Mouse (Mus musculus): Measurements from ENCODE around the gene Srpk3. TPM values are rescaled to one million over a fixed set of nuclear protein-coding genes. Genes with fewer than 3 reads are reported as not detected.

Gene Srpk3
- 1 to 10 TPM in 1 of 2 experiments, under 1 TPM in 1; 0.70 to 7.0 TPM for polyA plus RNA-seq (2017; shearing (Covaris generic))

DNA sequence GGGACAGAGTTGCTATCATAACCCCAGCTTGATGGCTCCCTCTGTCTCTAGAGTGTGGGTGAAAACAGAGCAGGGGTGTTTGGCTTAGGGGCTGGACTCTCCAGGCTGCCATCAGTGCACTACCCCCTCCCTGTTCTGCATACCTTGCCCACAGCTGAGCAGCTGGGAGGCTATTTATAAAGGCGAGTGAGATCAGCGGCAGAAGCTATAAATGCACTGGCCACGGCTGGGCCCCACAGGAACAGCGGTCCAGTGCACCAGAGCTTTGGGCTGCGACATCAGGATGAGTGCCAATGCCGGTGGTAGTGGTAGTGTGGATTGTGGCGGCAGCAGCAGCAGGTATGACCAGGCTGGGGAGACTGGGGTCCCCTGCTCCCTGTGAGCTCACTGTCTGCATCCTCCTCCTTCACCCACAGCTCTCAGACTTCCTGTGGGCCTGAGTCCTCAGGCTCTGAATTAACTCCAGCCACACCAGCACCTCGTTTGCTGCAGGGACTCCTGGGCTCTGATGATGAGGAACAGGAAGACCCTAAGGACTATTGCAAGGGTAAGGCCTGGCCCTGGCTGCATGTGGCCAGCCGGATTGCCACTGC, at the start of gene Srpk3:
Gene Srpk3 (plus strand): TSS at position 238 of the 593 bp plus-strand sequence.

DNA sequence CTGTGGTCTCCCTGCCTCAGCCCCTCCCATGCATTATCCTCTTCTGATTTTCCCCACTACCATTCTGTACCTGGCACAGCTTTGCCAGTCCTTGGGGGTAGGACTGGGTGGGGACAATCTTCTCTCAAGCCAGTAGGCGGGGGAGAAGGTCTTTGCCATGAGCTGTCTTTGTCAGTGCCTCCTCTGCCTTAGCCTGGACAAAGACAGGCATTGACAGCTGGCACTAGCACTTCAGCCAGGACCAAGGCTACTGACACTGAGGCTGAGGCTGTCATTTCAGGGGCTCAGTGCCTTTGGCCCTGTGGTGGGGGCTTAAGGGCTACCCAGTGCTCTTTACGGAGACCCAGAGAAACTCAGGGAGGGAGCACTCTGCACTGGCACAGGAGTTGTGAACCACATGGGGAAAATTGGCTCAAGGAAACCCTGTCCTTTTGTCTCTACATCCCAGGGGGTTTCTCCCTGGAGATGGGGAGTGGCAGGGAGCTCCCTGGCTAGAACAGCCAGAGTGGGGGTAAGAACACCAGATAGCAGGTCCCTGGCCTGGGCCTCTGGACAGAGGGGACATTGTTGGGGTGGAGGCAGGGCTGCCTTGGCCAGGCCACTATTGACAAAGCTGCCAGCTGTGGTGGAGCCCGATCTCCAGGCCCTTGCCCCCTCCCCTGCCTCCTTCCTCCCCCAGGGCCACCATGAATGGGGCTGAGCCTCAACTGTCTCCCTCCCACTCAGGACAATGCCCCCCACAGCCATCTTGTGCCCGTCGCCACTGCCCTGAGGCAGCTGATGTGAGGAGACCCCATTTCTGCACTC, 17.7 kb upstream of the Srpk3 start, which contains the start of gene Plxnb3:
Gene Plxnb3 (plus strand): TSS at position 757 of the 807 bp plus-strand sequence.

DNA sequence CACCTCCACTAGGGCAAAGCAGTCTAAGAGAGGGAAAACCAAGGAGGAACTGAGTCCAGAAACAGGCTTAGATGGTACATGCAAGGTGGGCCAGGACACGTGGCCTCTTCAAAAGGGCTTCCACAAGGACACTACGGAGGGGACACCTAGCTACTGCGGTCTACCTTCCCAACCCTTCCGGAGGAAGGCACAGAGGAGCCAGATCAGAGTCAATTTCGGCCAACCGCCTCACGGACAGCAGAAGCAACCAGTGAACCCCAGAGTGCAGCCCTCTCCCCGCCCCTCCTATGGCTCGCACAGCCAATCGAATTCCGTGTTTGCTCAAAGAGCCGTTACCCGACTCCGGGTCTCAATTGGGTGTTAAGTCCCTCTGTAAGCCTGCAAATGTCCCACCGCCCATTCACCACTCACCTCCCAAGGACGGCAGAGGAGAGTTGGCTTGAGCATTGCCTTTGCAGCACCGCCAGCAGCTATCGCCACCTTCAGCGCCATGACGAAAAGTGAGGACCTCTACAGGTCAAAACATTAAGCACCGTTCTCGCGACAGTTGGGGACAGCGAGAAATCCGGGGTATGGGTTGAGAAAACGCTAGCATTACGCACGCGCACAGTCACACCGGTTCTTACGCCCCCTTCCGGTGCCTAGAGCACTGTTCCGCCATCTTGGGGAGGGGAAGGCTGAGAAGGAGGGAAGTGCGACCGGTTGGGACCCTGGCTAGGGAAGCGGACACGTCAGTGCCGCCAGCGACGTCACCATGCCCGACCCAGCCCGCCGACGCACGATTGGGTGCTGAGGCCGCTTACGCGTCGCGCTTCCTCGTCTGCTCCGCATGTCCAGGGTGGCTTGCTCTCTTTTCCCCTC, 12.4 kb downstream of the Srpk3 start, which contains the start of the genes Idh3g and Ssr4:
Gene Idh3g (minus strand): TSS at position 534 of the 861 bp plus-strand sequence.
Gene Ssr4 (plus strand): TSS at position 665 of the 861 bp plus-strand sequence.

DNA sequence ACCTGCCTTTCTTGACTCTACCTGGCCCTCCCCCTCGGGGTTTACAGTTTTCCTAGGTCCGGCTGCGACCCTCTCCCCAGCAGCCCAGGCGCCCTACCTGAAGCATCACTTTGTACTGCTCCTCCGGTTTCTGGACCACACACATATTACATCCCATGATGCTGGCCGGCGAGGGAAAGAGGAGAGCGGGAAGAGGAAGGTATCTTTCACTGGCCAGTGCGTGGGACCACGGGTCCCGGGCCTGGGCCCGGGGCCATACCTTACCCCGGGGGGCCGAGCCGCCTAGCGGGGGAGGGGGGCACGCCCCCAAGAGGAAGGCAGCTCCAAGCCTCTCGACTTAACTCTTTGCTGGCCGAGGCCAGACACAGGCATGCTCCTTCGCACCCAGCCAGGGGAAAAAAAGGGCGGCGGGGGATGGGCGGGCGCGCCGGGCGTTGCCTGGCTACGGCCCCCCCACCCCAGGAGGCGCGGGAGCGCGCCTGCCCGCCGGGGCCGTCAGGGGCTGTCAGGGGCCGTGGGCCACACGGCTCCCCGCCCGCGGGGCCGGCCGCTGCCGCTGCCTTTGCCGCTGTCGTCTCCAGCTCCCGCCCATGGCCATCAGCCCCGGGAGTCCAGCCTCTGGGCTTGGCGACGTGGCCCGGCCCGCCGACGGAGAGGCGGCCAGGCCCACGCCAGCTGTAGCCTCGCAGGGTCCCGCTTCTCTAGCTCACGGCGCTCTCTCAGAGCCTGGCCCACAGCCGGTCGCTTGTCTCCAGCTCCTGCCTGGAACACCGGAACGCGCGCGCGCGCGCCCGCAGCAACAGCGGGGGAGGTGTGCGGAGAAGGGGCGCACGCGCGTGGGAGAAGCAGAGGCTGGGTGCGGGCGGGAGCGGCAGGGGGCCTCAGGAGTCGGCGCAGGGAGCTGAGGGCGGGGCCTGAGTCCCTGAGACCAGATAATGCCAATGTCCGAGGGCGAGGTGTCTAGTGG, 50.3 kb downstream of the Srpk3 start, which contains the start of gene Pdzd4:
Gene Pdzd4 (minus strand): TSS at position 785 of the 967 bp plus-strand sequence.

Other genes with a start within 250 kb of the Srpk3 start
- gene Dusp9, start 135.0 kb upstream of the Srpk3 start, polyA plus RNA-seq (2017; shearing (Covaris generic)), result under 1 TPM in 1 of 2 experiments, not detected in 1; 0.51 TPM
- gene Pnck, start 114.3 kb upstream of the Srpk3 start, polyA plus RNA-seq (2017; shearing (Covaris generic)), result 1 to 10 TPM; 1.9 to 2.4 TPM
- 1 to 10 TPM in 1 of 2 experiments, under 1 TPM in 1; 0.48 to 1.5 TPM for gene Slc6a8, start 101.3 kb upstream of the Srpk3 start, polyA plus RNA-seq (2017; shearing (Covaris generic))
- 100 to 1,000 TPM; 279 to 280 TPM for gene Bcap31, start 58.2 kb upstream of the Srpk3 start, polyA plus RNA-seq (2017; shearing (Covaris generic))
- 10 to 100 TPM; 34.9 to 39.6 TPM for gene Abcd1, start 57.8 kb upstream of the Srpk3 start, polyA plus RNA-seq (2017; shearing (Covaris generic))
- under 1 TPM in 1 of 2 experiments, not detected in 1; 0.31 TPM for gene Plxnb3, start 17.3 kb upstream of the Srpk3 start, polyA plus RNA-seq (2017; shearing (Covaris generic))
- gene Idh3g, start 12.5 kb downstream of the Srpk3 start, polyA plus RNA-seq (2017; shearing (Covaris generic)), result 100 to 1,000 TPM; 199 to 212 TPM
- gene Ssr4, start 12.6 kb downstream of the Srpk3 start, polyA plus RNA-seq (2017; shearing (Covaris generic)), result 100 to 1,000 TPM; 210 to 216 TPM
- under 1 TPM; 0.29 to 0.72 TPM for gene Pdzd4, start 50.6 kb downstream of the Srpk3 start, polyA plus RNA-seq (2017; shearing (Covaris generic))
- gene Avpr2, start 117.7 kb downstream of the Srpk3 start, polyA plus RNA-seq (2017; shearing (Covaris generic)), result 1 to 10 TPM; 3.4 to 6.1 TPM
- 10 to 100 TPM; 27.7 to 41.1 TPM for gene L1cam, start 121.7 kb downstream of the Srpk3 start, polyA plus RNA-seq (2017; shearing (Covaris generic))
- gene Arhgap4, start 147.5 kb downstream of the Srpk3 start, polyA plus RNA-seq (2017; shearing (Covaris generic)), result 100 to 1,000 TPM; 247 to 301 TPM
- gene Naa10, start 147.5 kb downstream of the Srpk3 start, polyA plus RNA-seq (2017; shearing (Covaris generic)), result 100 to 1,000 TPM; 224 to 246 TPM
- gene Renbp, start 156.4 kb downstream of the Srpk3 start, polyA plus RNA-seq (2017; shearing (Covaris generic)), result 1 to 10 TPM; 3.7 to 9.4 TPM
- gene Hcfc1, start 192.0 kb downstream of the Srpk3 start, polyA plus RNA-seq (2017; shearing (Covaris generic)), result 10 to 100 TPM; 40.3 to 55.0 TPM
- gene Irak1, start 249.5 kb downstream of the Srpk3 start, polyA plus RNA-seq (2017; shearing (Covaris generic)), result 100 to 1,000 TPM; 182 to 192 TPM

Measured in inflammation-experienced regulatory T-cells (primary cell).